Mouse (Mus musculus) myocyte (in vitro differentiated cells): Measurements from ENCODE around the gene Fyn. TPM values are rescaled to one million over a fixed set of nuclear protein-coding genes. Genes with fewer than 3 reads are reported as not detected.

Experiments
- H3K27me3 ChIP-seq: one replicate; pipeline ENCODE4 v1.6.1; 2011; ENCODE audit not compliant: control insufficient read depth, insufficient read depth, insufficient read length
- H3K36me3 ChIP-seq: one replicate; pipeline ENCODE4 v1.6.1; 2011; ENCODE audit not compliant: control insufficient read depth, insufficient read depth
- H3K4me2 ChIP-seq: one replicate; pipeline ENCODE4 v1.6.1; 2011; ENCODE audit warnings: low read depth, control low read depth
- H3K4me3 ChIP-seq: one replicate; pipeline ENCODE4 v1.5.1; 2011; ENCODE audit warnings: mild to moderate bottlenecking, control low read depth, moderate library complexity
- H3K79me2 ChIP-seq: one replicate; pipeline ENCODE4 v1.6.1; 2011; ENCODE audit not compliant: control insufficient read depth, insufficient read depth
- H3ac ChIP-seq: one replicate; pipeline ENCODE4 v1.6.1; 2011; ENCODE audit not compliant: control insufficient read depth, insufficient read length
- CEBPB ChIP-seq: IDR thresholded peaks from 2 replicates; pipeline ENCODE4 v1.6.1; 2011; ENCODE audit warnings: mild to moderate bottlenecking, moderate library complexity; ENCODE audit not compliant: poor library complexity, insufficient read depth, severe bottlenecking
- E2F4 ChIP-seq: IDR thresholded peaks from one replicate; pipeline ENCODE4 v1.6.1; 2011; ENCODE audit warnings: mild to moderate bottlenecking, control low read depth, moderate library complexity; ENCODE audit not compliant: insufficient read depth
- MAX ChIP-seq: IDR thresholded peaks from one replicate; pipeline ENCODE4 v1.6.1; 2011; ENCODE audit warnings: low read depth, mild to moderate bottlenecking, control low read depth
- MYOD1 ChIP-seq, 3 experiments: IDR thresholded peaks; one replicate each; pipeline ENCODE4 v1.6.1; 2011; ENCODE audit warnings: control low read depth in 2 of 3, low read depth in 2 of 3, mild to moderate bottlenecking in 2 of 3, moderate library complexity in 1 of 3; ENCODE audit not compliant: insufficient read length in 2 of 3, control insufficient read depth in 1 of 3
- MYOG ChIP-seq, 3 experiments: IDR thresholded peaks; one replicate each; pipeline ENCODE4 v1.6.1; 2011; ENCODE audit warnings: control low read depth in 2 of 3, low read depth in 2 of 3, mild to moderate bottlenecking in 2 of 3; ENCODE audit not compliant: insufficient read length in 2 of 3, control insufficient read depth in 1 of 3, insufficient read depth in 1 of 3
- POLR2A ChIP-seq: IDR thresholded peaks from one replicate; pipeline ENCODE4 v1.6.1; 2011; ENCODE audit warnings: low read depth, mild to moderate bottlenecking, control low read depth, moderate library complexity; ENCODE audit not compliant: insufficient read length
- POLR2AphosphoS2 ChIP-seq: IDR thresholded peaks from one replicate; pipeline ENCODE4 v1.6.1; 2011; ENCODE audit warnings: low read depth, control low read depth; ENCODE audit not compliant: insufficient read length
- REST ChIP-seq: IDR thresholded peaks from one replicate; pipeline ENCODE4 v1.6.1; 2011; ENCODE audit warnings: mild to moderate bottlenecking, control low read depth, moderate library complexity; ENCODE audit not compliant: insufficient read depth, insufficient read length
- SRF ChIP-seq: IDR thresholded peaks from one replicate; pipeline ENCODE4 v1.6.1; 2011; ENCODE audit warnings: low read depth; ENCODE audit not compliant: control insufficient read depth, insufficient read length
- TCF12 ChIP-seq: IDR thresholded peaks from one replicate; pipeline ENCODE4 v1.6.1; 2011; ENCODE audit warnings: mild to moderate bottlenecking, control low read depth; ENCODE audit not compliant: poor library complexity, insufficient read depth, severe bottlenecking
- TCF3 ChIP-seq: IDR thresholded peaks from one replicate; pipeline ENCODE4 v1.6.1; 2011; ENCODE audit warnings: low read depth, control low read depth; ENCODE audit not compliant: insufficient read length
- USF1 ChIP-seq: IDR thresholded peaks from one replicate; pipeline ENCODE4 v1.6.1; 2011; ENCODE audit warnings: low read depth, mild to moderate bottlenecking, control low read depth, moderate library complexity
- polyA plus RNA-seq: library from polyadenylated mRNA; unstranded; fragments of >200 nt; fragmentation: generic; extraction: Trizol; gene quantifications from one replicate; pipeline ENCODE4 v1.2.1, GENCODE M21; 2012; ENCODE audit warnings: missing spikeins

Fyn gene
- polyA plus RNA-seq, 1 experiment: 148 TPM

DNA sequence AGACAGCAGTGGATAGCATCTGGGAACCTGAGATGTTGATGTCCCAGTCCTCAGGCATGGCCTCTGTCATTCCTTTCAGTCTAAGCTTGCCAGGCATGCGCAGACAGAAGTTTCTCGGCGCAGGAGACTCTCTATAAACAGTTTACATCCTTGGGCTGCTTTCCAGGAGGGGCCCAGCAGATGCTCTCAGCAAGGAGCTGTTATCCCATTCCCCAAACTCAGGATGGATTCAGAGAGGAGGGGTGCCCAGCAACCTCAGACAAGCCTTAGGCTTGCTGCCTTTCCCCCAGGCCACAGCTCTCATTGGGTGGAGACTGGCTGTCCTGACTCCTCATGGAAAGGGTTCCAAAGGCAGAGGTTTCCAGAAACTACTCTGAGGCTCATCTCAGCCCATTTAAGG lies 242.6 kb downstream of the Fyn start:
- no peak overlapping the region for H3K4me3 ChIP-seq
- TF ChIP-seq MAX (no peak), MYOD1 (IDR thresholded peaks at IDR 0.05; ENCODE audit: control insufficient read depth in 1 of 3, insufficient read length in 2 of 3, low read depth in 2 of 3) (no peak), TCF3 (no peak), REST (no peak), E2F4 (no peak), MYOG (IDR thresholded peaks at IDR 0.05; ENCODE audit: control insufficient read depth in 1 of 3, insufficient read depth in 1 of 3, insufficient read length in 2 of 3, low read depth in 2 of 3) (no peak), POLR2A (no peak)

DNA sequence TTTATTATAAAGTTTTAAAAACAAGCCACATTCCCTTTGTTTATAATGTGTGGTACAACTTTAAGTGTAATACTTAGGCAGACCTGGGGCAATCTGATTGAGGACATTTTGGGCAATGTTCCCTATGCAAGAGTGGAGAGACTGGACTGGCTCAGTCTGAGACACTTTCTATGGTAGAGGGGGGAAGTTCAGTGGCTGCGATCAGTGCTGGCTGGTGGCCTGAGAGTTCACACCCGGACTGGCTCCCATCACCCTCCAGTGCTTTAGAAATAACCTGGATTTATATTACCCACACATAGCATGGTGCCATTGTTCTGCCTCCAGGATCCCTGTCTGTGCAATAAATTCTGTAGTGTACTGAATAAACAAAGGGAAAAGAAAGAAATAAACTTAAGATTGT lies 243.5 kb downstream of the Fyn start:
- no peak overlapping the region for H3ac ChIP-seq
- TF ChIP-seq CEBPB: no peak
- TF ChIP-seq SRF: no peak
- no peak for TF ChIP-seq USF1
- no peak for TF ChIP-seq MYOD1 (IDR thresholded peaks at IDR 0.05; ENCODE audit: control insufficient read depth in 1 of 3, insufficient read length in 2 of 3, low read depth in 2 of 3)
- no peak for TF ChIP-seq POLR2A
- no peak for TF ChIP-seq POLR2AphosphoS2
- no peak for TF ChIP-seq E2F4
- no peak for TF ChIP-seq TCF12
- no peak for TF ChIP-seq TCF3
- TF ChIP-seq REST: no peak
- TF ChIP-seq MYOG (IDR thresholded peaks at IDR 0.05; ENCODE audit: control insufficient read depth in 1 of 3, insufficient read depth in 1 of 3, insufficient read length in 2 of 3, low read depth in 2 of 3): no peak
- TF ChIP-seq MAX: no peak
- no peaks in the 10 kb centered on the region for H3K79me2 ChIP-seq
- no peak overlapping the region for H3K4me2 ChIP-seq
- no peaks in the 10 kb centered on the region for H3K27me3 ChIP-seq
- H3K4me3 ChIP-seq: no peak overlapping the region
- no peaks in the 10 kb centered on the region for H3K36me3 ChIP-seq

More for the DNA sequence above, 242.6 kb downstream of the Fyn start:
- Histone ChIP-seq H3K79me2 (no peaks in the 10 kb centered on the region), H3K27me3 (no peaks in the 10 kb centered on the region), H3K36me3 (no peaks in the 10 kb centered on the region), H3ac (no peak overlapping the region), H3K4me2 (no peak overlapping the region)

DNA sequence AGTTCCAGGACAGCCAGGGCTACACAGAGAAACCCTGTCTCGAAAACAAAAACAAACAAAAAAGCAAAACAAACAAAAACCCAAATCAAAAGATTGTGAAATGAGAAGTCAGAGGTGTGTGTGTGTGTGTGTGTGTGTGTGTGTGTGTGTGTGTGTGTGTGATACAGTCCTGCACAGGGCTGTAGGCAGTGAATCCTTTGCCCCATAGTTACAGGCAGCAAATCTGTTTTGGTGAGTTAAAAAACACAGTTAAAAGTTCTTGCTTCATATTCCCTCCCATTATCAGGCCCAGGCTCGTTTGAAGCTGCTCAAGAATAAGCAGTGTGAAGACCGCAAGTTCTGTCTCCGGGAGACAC lies 244.0 kb downstream of the Fyn start, which contains the start of gene Traf3ip2:
Traf3ip2 (plus strand) TSS at position 302 of the 356 bp plus-strand sequence.
- Histone ChIP-seq H3ac (no peak within 1 kb of the TSS), H3K36me3 (no peaks in the 10 kb centered on the region), H3K4me3 (peak within 1 kb of the TSS; percentile 28), H3K27me3 (no peaks in the 10 kb centered on the region), H3K79me2 (no peaks in the 10 kb centered on the region), H3K4me2 (peak within 1 kb of the TSS; percentile 75)
- TF ChIP-seq TCF3 (no peak), USF1 (no peak), E2F4 (no peak), CEBPB (no peak)

DNA sequence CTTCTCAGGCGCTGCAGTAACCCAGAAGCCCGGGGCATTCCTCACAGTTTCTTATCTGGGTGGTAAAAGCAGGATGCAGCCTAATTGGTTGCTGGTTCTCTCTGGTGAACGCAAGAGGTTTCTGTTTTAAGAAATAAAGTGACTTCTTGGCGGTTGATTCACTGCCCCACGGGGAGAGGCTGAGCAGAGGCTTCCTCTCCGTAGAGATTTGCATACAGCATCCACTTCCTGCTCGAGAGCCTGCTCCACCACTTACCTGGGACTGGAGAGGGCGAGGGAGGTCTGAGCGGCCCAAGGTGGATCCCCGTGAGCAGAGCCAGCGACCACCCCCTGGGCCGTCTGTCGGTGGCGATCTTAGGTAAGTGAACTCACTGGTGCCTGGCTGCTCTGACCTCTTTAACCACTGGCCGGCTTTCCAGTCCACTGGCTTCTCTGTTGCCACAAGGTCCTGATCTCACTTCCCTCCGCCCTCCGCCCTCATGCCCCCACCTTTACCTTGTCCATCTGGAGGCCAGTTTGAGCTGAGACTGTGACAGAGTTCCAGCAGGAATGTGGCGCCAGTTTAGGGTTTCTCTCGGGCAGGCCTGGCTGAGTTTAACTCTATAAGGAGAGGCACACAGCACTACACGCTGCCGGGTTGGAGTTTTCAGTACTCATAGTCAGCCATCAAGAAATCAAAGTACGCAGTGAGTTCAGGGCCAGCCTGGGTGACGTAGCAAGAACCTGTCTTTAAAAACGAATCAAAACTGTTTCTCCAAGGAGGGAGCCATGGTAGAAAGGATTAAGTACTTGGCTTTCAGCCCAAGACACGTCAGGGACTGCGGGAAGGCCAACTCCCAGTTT lies 244.6 kb downstream of the Fyn start:
- H3K79me2 ChIP-seq: no peaks in the 10 kb centered on the region
- no peaks in the 10 kb centered on the region for H3K27me3 ChIP-seq
- no peaks in the 10 kb centered on the region for H3K36me3 ChIP-seq
- peak overlapping the region; percentile 64 for H3K4me2 ChIP-seq
- H3K4me3 ChIP-seq: peak overlapping the region; percentile 28
- H3ac ChIP-seq: no peak overlapping the region
- no peak for TF ChIP-seq CEBPB
- TF ChIP-seq SRF: peak; percentile 29
- no peak for TF ChIP-seq MYOG (IDR thresholded peaks at IDR 0.05; ENCODE audit: control insufficient read depth in 1 of 3, insufficient read depth in 1 of 3, insufficient read length in 2 of 3, low read depth in 2 of 3)

DNA sequence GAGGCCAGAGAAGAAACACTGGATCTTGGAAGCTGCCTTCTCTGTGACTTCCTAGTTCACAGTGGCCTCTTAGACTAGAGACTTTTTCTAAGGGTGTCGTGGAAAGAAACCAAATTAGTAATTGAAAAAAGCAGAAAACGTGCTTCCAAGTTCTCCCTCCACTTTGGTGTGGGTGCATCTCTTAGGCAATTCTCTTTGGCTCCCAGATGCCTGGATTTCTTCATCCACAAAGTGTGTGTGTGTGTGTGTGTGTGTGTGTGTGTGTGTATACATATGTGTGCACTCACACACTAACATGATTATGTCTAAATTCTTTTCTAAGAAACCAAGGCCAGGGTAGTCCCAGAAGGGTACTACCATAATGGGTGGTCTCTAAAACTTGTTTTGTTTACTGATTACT lies 245.3 kb downstream of the Fyn start:
- Histone ChIP-seq H3K27me3 (no peaks in the 10 kb centered on the region), H3ac (no peak overlapping the region), H3K4me2 (peak overlapping the region; percentile 75), H3K4me3 (peak overlapping the region; percentile 28), H3K36me3 (no peaks in the 10 kb centered on the region), H3K79me2 (no peaks in the 10 kb centered on the region)
- TF ChIP-seq CEBPB (0 out of 2 replicates have a peak, but pooled peaks have one; percentile 17), SRF (no peak)
